8 mouse cellular contexts compared by ENCODE assay signal in the genomic region with DNA sequence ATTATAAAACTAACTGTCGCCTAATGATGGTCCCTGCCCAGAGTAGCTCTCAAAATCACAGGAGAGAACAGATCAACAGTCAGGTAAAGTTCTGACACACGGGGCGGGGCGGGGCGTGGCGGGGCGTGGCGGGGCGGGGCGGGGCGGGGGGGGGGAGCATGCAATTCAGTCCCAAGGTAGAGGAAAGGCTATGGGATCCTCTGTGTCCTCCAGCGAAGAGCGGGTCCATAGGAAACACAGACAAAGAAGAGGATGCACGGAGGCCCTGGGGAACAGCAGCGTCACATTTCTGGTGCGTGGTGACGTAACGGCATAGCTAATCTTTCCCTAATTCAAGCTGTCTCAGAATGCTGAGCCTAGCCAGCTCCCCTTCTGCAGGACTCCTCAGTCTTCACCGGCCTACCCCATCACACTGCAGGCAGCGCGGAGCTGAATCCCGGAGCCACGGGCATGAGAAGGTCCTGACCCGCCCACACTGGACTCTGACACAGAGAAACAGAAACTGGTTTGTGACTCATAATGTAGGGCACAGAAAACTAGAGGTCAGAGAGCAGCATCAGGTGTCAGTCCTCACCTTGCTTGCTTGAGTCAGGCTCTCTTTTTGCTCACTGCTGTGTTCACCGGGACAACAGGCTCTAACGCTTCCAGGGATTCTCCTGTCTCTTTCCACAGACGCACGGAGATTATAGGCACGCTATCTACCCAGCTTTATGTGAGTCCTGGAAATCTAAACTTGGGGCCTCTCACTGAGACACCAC. TPM values are rescaled to one million over a fixed set of nuclear protein-coding genes. Genes with fewer than 3 reads are reported as not detected.
A peak's percentile ranks its signal among the peaks of the same experiment; 100 is the strongest.
DNase-seq lines count a peak whose midpoint lies in the region; ATAC-seq and TF ChIP-seq lines count a peak whose summit lies in the region.

No protein-coding gene starts in this region.

- intact Hi-C loops in heart, postnatal 36 days (cut with DNase I): no loop called here
- intact Hi-C loops in left cerebral cortex, postnatal 10 days (cut with DNase I): no loop called here
- intact Hi-C loops in left cerebral cortex, postnatal 25 days (cut with DNase I): no loop called here

- H3K9ac ChIP-seq in embryonic facial prominence, embryonic 11.5 days (replicated peaks; ENCODE audit: low read length): no peak overlapping the region
- H3K9ac ChIP-seq in intestine, embryonic 15.5 days: no peak overlapping the region
- H3K9ac ChIP-seq in liver, postnatal 0 days (replicated peaks): peak overlapping the region; percentile 31

- H3K36me3 ChIP-seq in embryonic facial prominence, embryonic 11.5 days (replicated peaks; ENCODE audit: control insufficient read depth, insufficient read depth, low read depth, low read length): no peaks in the 10 kb centered on the region
- no peaks in the 10 kb centered on the region for H3K36me3 ChIP-seq in intestine, embryonic 15.5 days
- H3K36me3 ChIP-seq in liver, postnatal 0 days (replicated peaks; ENCODE audit: insufficient read depth, low read length): no peaks in the 10 kb centered on the region

- no peak overlapping the region for H3K4me3 ChIP-seq in embryonic facial prominence, embryonic 11.5 days (ENCODE audit: low read depth, low read length)
- H3K4me3 ChIP-seq in intestine, embryonic 15.5 days (replicated peaks): no peak overlapping the region; the same call in 1 of the 2 replicates
- H3K4me3 ChIP-seq in liver, postnatal 0 days (ENCODE audit: low read depth, low read length): peak overlapping the region; percentile 30

- no peak for TF ChIP-seq CTCF in liver, postnatal 0 days (IDR thresholded peaks at IDR 0.05; ENCODE audit: low read depth)

- H3K4me1 ChIP-seq in embryonic facial prominence, embryonic 11.5 days (ENCODE audit: control insufficient read depth, insufficient read depth, low read length): no peaks in the 10 kb centered on the region
- peaks cover 33% of the 10 kb centered on the region for H3K4me1 ChIP-seq in intestine, embryonic 15.5 days (replicated peaks)
- H3K4me1 ChIP-seq in liver, postnatal 0 days (ENCODE audit: insufficient read depth): peaks cover 36% of the 10 kb centered on the region

- DNase-seq in heart, adult 11 months: peak; percentile 86
- no peak for DNase-seq in heart, postnatal 36 days
- DNase-seq in embryonic facial prominence, embryonic 11.5 days (ENCODE audit: low spot score): no peak
- DNase-seq in liver, postnatal 0 days: peak; percentile 56
- no peak for DNase-seq in cerebellum, adult 8-10 months
- DNase-seq in left cerebral cortex, postnatal 10 days (ENCODE audit: extremely low spot score in 1 of 2, low spot score in 2 of 2): no peak
- DNase-seq in left cerebral cortex, postnatal 25 days (ENCODE audit: low spot score in 2 of 2): no peak

- no peak overlapping the region for H3K27ac ChIP-seq in embryonic facial prominence, embryonic 11.5 days (replicated peaks; ENCODE audit: low read depth, low read length)
- peak overlapping the region; percentile 44; the same call in 1 of the 2 replicates for H3K27ac ChIP-seq in intestine, embryonic 15.5 days
- H3K27ac ChIP-seq in liver, postnatal 0 days (ENCODE audit: low read depth): peak overlapping the region; percentile 70

- no peaks in the 10 kb centered on the region for H3K9me3 ChIP-seq in embryonic facial prominence, embryonic 11.5 days (replicated peaks; ENCODE audit: control insufficient read depth, low read length)
- H3K9me3 ChIP-seq in intestine, embryonic 15.5 days: no peaks in the 10 kb centered on the region
- no peaks in the 10 kb centered on the region for H3K9me3 ChIP-seq in liver, postnatal 0 days (ENCODE audit: low read length)

- WGBS in embryonic facial prominence, embryonic 11.5 days: 66% methylated on average over 29 of the region's 29 CpGs
- WGBS in intestine, embryonic 15.5 days: 52% methylated on average over 27 of the region's 29 CpGs
- 55% methylated on average over 27 of the region's 29 CpGs for WGBS in liver, postnatal 0 days (ENCODE audit: insufficient replicate concordance)

- 0 out of 2 replicates have a peak overlapping the region, but pooled peaks have one; percentile 21 for H3K4me2 ChIP-seq in embryonic facial prominence, embryonic 11.5 days (ENCODE audit: low read depth, low read length)
- peak overlapping the region; percentile 51 for H3K4me2 ChIP-seq in intestine, embryonic 15.5 days (replicated peaks)
- H3K4me2 ChIP-seq in liver, postnatal 0 days (ENCODE audit: low read depth, low read length): peak overlapping the region; percentile 62

- no peak for TF ChIP-seq EP300 in liver, postnatal 0 days (IDR thresholded peaks at IDR 0.05; ENCODE audit: low read depth)

- ATAC-seq in embryonic facial prominence, embryonic 11.5 days (replicated peaks; ENCODE audit: insufficient number of reproducible peaks, low FRiP score, low TSS enrichment, low read depth): no peak
- peak; percentile 86 for ATAC-seq in intestine, embryonic 15.5 days
- peak; percentile 74 for ATAC-seq in liver, postnatal 0 days

- H3K27me3 ChIP-seq in embryonic facial prominence, embryonic 11.5 days (ENCODE audit: control insufficient read depth, insufficient read depth, low read length): no peaks in the 10 kb centered on the region
- H3K27me3 ChIP-seq in intestine, embryonic 15.5 days (replicated peaks): no peaks in the 10 kb centered on the region
- H3K27me3 ChIP-seq in liver, postnatal 0 days (ENCODE audit: insufficient read depth, low read length): no peaks in the 10 kb centered on the region

RNA-seq across cellular contexts. Expression of gene Gipc2, which starts 14.1 kb away (rescaled TPM):
- total RNA-seq in heart, postnatal 36 days (2021): 1 to 10 TPM; 3.5 to 3.6 TPM
- polyA plus RNA-seq in embryonic facial prominence, embryonic 11.5 days (2014; fragmentation: Nextera tagmentation; extraction: Ambion mirVana): 4.2 TPM in 2 replicates
- polyA plus RNA-seq in intestine, embryonic 15.5 days (2015; fragmentation: Nextera tagmentation; extraction: Ambion mirVana): 171 and 172 TPM in 2 replicates
- 3.5 and 5.0 TPM in 2 replicates for polyA plus RNA-seq in liver, postnatal 0 days (2015; fragmentation: Nextera tagmentation; extraction: Ambion mirVana)
- 1 to 10 TPM; 3.6 to 4.0 TPM for total RNA-seq in left cerebral cortex, postnatal 10 days (2021)
- total RNA-seq in left cerebral cortex, postnatal 25 days (2021): 1 to 10 TPM; 1.8 to 5.8 TPM

RNA-seq across cellular contexts. Expression of gene Dnajb4, which starts 58.2 kb away (rescaled TPM):
- 100 to 1,000 TPM in 1 of 2 experiments, 10 to 100 TPM in 1; 98.1 to 111 TPM for total RNA-seq in heart, postnatal 36 days (2021)
- 31.1 and 32.6 TPM in 2 replicates for polyA plus RNA-seq in embryonic facial prominence, embryonic 11.5 days (2014; fragmentation: Nextera tagmentation; extraction: Ambion mirVana)
- 23.1 and 25.5 TPM in 2 replicates for polyA plus RNA-seq in intestine, embryonic 15.5 days (2015; fragmentation: Nextera tagmentation; extraction: Ambion mirVana)
- 25.9 and 28.8 TPM in 2 replicates for polyA plus RNA-seq in liver, postnatal 0 days (2015; fragmentation: Nextera tagmentation; extraction: Ambion mirVana)
- total RNA-seq in left cerebral cortex, postnatal 10 days (2021): 10 to 100 TPM; 47.4 to 51.2 TPM
- total RNA-seq in left cerebral cortex, postnatal 25 days (2021): 10 to 100 TPM; 71.5 to 72.5 TPM

RNA-seq across cellular contexts. Expression of gene Fubp1, which starts 58.3 kb away (rescaled TPM):
- 10 to 100 TPM; 50.8 to 56.1 TPM for total RNA-seq in heart, postnatal 36 days (2021)
- 419 and 482 TPM in 2 replicates for polyA plus RNA-seq in embryonic facial prominence, embryonic 11.5 days (2014; fragmentation: Nextera tagmentation; extraction: Ambion mirVana)
- 177 and 205 TPM in 2 replicates for polyA plus RNA-seq in intestine, embryonic 15.5 days (2015; fragmentation: Nextera tagmentation; extraction: Ambion mirVana)
- 33.5 and 37.1 TPM in 2 replicates for polyA plus RNA-seq in liver, postnatal 0 days (2015; fragmentation: Nextera tagmentation; extraction: Ambion mirVana)
- total RNA-seq in left cerebral cortex, postnatal 10 days (2021): 100 to 1,000 TPM; 125 to 129 TPM
- total RNA-seq in left cerebral cortex, postnatal 25 days (2021): 100 to 1,000 TPM; 115 to 128 TPM

Comparison
In these comparisons a context has a peak if more than half of its experiments do, and no peak if none do; other contexts are left out.
1. DNase-seq: peak in heart, adult 11 months (single experiment) and liver, postnatal 0 days (single experiment); none in heart, postnatal 36 days (0 of 2), embryonic facial prominence, embryonic 11.5 days (single experiment), cerebellum, adult 8-10 months (single experiment), left cerebral cortex, postnatal 10 days (0 of 2) and left cerebral cortex, postnatal 25 days (0 of 2).
2. Peak in every context shown above with its lines, with median percentiles within 50 percentile points of each other: H3K4me2 ChIP-seq.